Comparison of ENCODE assay signal across 15 mouse cellular contexts in genomic region chr2:24335333-24335732, GRCm38 (mm10). TPM values are rescaled to one million over a fixed set of nuclear protein-coding genes. Genes with fewer than 3 reads are reported as not detected.
A peak's percentile ranks its signal among the peaks of the same experiment; 100 is the strongest.
DNase-seq lines count a peak whose midpoint lies in the region; ATAC-seq lines count a peak whose summit lies in the region.
"Had no signal": no experiment of that assay in that cellular context is flagged by ENCODE, and none has a peak within 500 bp of the region (broad histone marks: within the 10 kb centered on the region; RNA-seq: fewer than 3 reads in every experiment).

No protein-coding gene starts in this region.

- H3K4me1 ChIP-seq in forebrain, embryonic 14.5 days (ENCODE audit: control insufficient read depth, insufficient read depth, low read length): no peaks in the 10 kb centered on the region

- peak; percentile 6 to 17 for DNase-seq in kidney, postnatal 4 days
- DNase-seq in kidney, postnatal 14 days: no peak
- DNase-seq in adrenal gland, postnatal 14 days: peak; percentile 36
- DNase-seq in liver: peak; percentile 17
- peak; percentile 25 for DNase-seq in splenic B cell, adult 2 months (ENCODE audit: low read depth, low spot score)
- no peak for DNase-seq in layer of hippocampus, adult 9-10 months (ENCODE audit: low spot score)
- DNase-seq in forebrain, embryonic 14.5 days (ENCODE audit: low spot score): no peak
- DNase-seq in cerebellum, adult 11 months: no peak
- DNase-seq: cerebellum, postnatal 36 days; gastrocnemius, postnatal 10 days; heart, postnatal 4 days; lung, embryonic 14.5 days; retina, postnatal 1 day had no signal

- no peak overlapping the region for H3K27ac ChIP-seq in forebrain, embryonic 14.5 days (ENCODE audit: low read depth, low read length)

- no peaks in the 10 kb centered on the region for H3K36me3 ChIP-seq in splenic B cell, adult 2 months (ENCODE audit: control insufficient read depth, insufficient read depth, low read length, poor library complexity, severe bottlenecking)
- H3K36me3 ChIP-seq in forebrain, embryonic 14.5 days (ENCODE audit: control insufficient read depth, insufficient read depth, low read length): no peaks in the 10 kb centered on the region

- no peak overlapping the region for H3K9ac ChIP-seq in forebrain, embryonic 14.5 days (ENCODE audit: low read length)
- H3K9ac ChIP-seq: lung, embryonic 14.5 days had no signal

- H3K4me2 ChIP-seq in forebrain, embryonic 14.5 days (ENCODE audit: low read length): no peak overlapping the region
- H3K4me2 ChIP-seq: lung, embryonic 14.5 days had no signal

- H3K9me3 ChIP-seq in forebrain, embryonic 14.5 days (replicated peaks; ENCODE audit: control insufficient read depth, low read length): no peaks in the 10 kb centered on the region

- ATAC-seq in forebrain, embryonic 14.5 days: no peak

- WGBS in forebrain, embryonic 14.5 days: 75% methylated on average over 3 of the region's 3 CpGs

- H3K4me3 ChIP-seq in forebrain, embryonic 14.5 days (ENCODE audit: low read depth, low read length): no peak overlapping the region

- H3K27me3 ChIP-seq in splenic B cell, adult 2 months (ENCODE audit: control insufficient read depth, insufficient read depth, low read length, poor library complexity, severe bottlenecking): no peaks in the 10 kb centered on the region
- no peaks in the 10 kb centered on the region for H3K27me3 ChIP-seq in forebrain, embryonic 14.5 days (replicated peaks; ENCODE audit: control insufficient read depth, insufficient read depth, low read length)

RNA-seq across cellular contexts. Expression of gene Il1rn, which starts 1.3 kb away (rescaled TPM):
- 0.56 and 1.0 TPM in 2 replicates for total RNA-seq in adrenal gland, postnatal 14 days (2021)
- polyA plus RNA-seq in forebrain, embryonic 14.5 days (2014; fragmentation: Nextera tagmentation; extraction: Ambion mirVana): 0.09 TPM in 1 of 2 replicates, not detected in the other
- total RNA-seq: layer of hippocampus, postnatal 14 days had no signal
- polyA plus RNA-seq: testis, adult 2 months had no signal

RNA-seq across cellular contexts. Expression of gene Psd4, which starts 32.0 kb away (rescaled TPM):
- 3.7 and 7.9 TPM in 2 replicates for total RNA-seq in adrenal gland, postnatal 14 days (2021)
- 0.39 and 0.84 TPM in 2 replicates for polyA plus RNA-seq in forebrain, embryonic 14.5 days (2014; fragmentation: Nextera tagmentation; extraction: Ambion mirVana)

RNA-seq across cellular contexts. Expression of gene Il1f10, which starts 44.3 kb away (rescaled TPM):
- not detected in 2 replicates for total RNA-seq in adrenal gland, postnatal 14 days (2021)
- polyA plus RNA-seq in forebrain, embryonic 14.5 days (2014; fragmentation: Nextera tagmentation; extraction: Ambion mirVana): not detected in 2 replicates
- total RNA-seq: gastrocnemius, postnatal 10 days; heart, postnatal 4 days; layer of hippocampus, postnatal 14 days had no signal
- polyA plus RNA-seq: lung, embryonic 14.5 days; testis, adult 2 months had no signal

RNA-seq across cellular contexts. Expression of gene Il1f5, which starts 58.6 kb away (rescaled TPM):
- not detected in 2 replicates for total RNA-seq in adrenal gland, postnatal 14 days (2021)
- not detected in 2 replicates for polyA plus RNA-seq in forebrain, embryonic 14.5 days (2014; fragmentation: Nextera tagmentation; extraction: Ambion mirVana)
- total RNA-seq: gastrocnemius, postnatal 10 days; heart, postnatal 4 days; layer of hippocampus, postnatal 14 days had no signal
- polyA plus RNA-seq: lung, embryonic 14.5 days; testis, adult 2 months had no signal

Comparison
In these comparisons a context has a peak if more than half of its experiments do, and no peak if none do; other contexts are left out.
1. DNase-seq: peak in kidney, postnatal 4 days (2 of 2), adrenal gland, postnatal 14 days (single experiment), liver (single experiment) and splenic B cell, adult 2 months (single experiment); none in kidney, postnatal 14 days (single experiment), layer of hippocampus, adult 9-10 months (single experiment), forebrain, embryonic 14.5 days (single experiment) and cerebellum, adult 11 months (single experiment).